Mouse (Mus musculus): ENCODE data around the gene Ldhal6b. TPM values are rescaled to one million over a fixed set of nuclear protein-coding genes. Genes with fewer than 3 reads are reported as not detected.
A peak's percentile ranks its signal among the peaks of the same experiment; 100 is the strongest.

Ldhal6b gene
- polyA plus RNA-seq, 1 experiment from 2014 or later = not detected

DNA sequence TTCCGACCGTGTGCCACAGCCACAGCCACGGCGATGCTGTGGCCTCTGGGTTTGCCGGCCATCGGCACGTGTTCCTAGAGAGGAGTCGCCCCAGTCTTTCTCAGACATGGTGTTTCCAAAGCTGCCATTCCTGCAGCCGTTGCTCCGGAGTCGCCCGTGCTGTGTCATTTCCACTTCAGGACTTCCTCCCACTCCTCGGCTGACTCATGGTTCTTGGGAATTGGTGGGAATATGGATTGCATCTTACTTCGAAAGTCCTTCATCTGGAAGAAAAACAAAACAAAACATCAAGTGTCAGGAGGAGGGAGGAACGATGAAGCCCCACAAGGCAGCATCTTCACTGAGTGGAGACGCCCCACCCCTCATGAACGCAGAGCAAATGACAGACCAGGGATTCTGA is 7.4 kb downstream of the Ldhal6b start:
- Histone ChIP-seq H3K4me1 (replicated peaks) (peaks cover 22% of the 10 kb centered on the region), H3K36me3 (replicated peaks) (peaks cover 6% of the 10 kb centered on the region; the same call in 1 of the 2 replicates), H3K4me2 (no peak overlapping the region), H3K27ac (replicated peaks) (no peak overlapping the region), H3K9me3 (replicated peaks) (no peaks in the 10 kb centered on the region), H3K4me3 (replicated peaks) (no peak overlapping the region), H3K9ac (no peak overlapping the region), H3K27me3 (no peaks in the 10 kb centered on the region)
- 80% methylated on average over 17 of the region's 17 CpGs for WGBS (ENCODE audit: insufficient replicate concordance)
- ATAC-seq (ENCODE audit: insufficient read depth) = no peak

DNA sequence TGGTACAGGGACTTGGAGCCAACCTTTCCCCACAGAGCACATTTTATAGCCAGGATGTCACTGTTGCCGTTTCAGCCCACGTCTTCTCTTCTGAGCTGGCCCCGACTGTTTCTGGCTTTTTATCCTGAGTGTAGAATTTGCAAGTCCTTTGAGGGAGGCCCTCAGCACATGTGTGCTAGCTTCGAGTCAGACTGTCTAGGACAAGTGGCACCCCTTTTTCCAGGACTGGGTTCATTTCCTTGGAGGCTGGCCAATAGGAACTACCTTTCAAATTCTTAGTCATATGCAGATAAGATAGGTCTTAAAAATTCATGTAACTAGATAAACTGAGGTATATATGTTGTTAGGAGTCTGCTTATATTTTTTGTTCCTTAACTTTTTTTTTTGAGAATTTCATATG is 8.2 kb downstream of the Ldhal6b start:
- Histone ChIP-seq H3K27me3 (0 out of 2 replicates have a peak, but pooled peaks cover 1% of the 10 kb centered on the region), H3K9ac (no peak overlapping the region), H3K36me3 (replicated peaks) (peaks cover 6% of the 10 kb centered on the region; the same call in 1 of the 2 replicates), H3K27ac (replicated peaks) (no peak overlapping the region), H3K4me1 (replicated peaks) (peaks cover 23% of the 10 kb centered on the region), H3K9me3 (replicated peaks) (no peaks in the 10 kb centered on the region), H3K4me2 (no peak overlapping the region), H3K4me3 (replicated peaks) (no peak overlapping the region)
- 62% methylated on average over 4 of the region's 4 CpGs for WGBS (ENCODE audit: insufficient replicate concordance)
- no peak for ATAC-seq (ENCODE audit: insufficient read depth)

DNA sequence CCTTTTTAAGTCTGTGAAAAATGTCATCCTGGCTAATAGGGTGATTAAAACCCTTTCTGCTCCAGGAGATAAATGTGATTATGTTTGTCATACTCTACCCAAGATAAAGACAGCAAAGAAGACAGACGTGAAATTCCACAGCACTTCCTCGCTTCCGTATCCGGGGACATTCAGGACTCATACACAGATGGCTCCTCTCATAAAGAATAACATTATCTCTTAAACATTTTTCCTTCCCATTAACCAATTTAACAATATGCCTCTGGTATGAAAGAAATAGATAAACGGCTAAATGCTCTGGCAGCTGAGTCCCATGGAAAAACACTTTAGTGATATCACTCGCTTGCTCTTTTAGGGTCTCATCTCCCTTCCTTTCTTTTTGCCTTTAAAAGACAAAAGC is 11.5 kb downstream of the Ldhal6b start:
- H3K9me3 ChIP-seq (replicated peaks) = no peaks in the 10 kb centered on the region
- H3K27me3 ChIP-seq = peaks cover 17% of the 10 kb centered on the region; the same call in 1 of the 2 replicates
- ATAC-seq (ENCODE audit: insufficient read depth) = no peak
- WGBS (ENCODE audit: insufficient replicate concordance) = 22% methylated on average over 6 of the region's 6 CpGs
- no peak overlapping the region for H3K4me3 ChIP-seq (replicated peaks)
- H3K9ac ChIP-seq = no peak overlapping the region
- H3K36me3 ChIP-seq (replicated peaks) = peaks cover 6% of the 10 kb centered on the region; the same call in 1 of the 2 replicates
- H3K4me1 ChIP-seq (replicated peaks) = peaks cover 22% of the 10 kb centered on the region
- peak overlapping the region; percentile 38; the same call in 1 of the 2 replicates for H3K4me2 ChIP-seq
- H3K27ac ChIP-seq (replicated peaks) = no peak overlapping the region

- Histone ChIP-seq H3K36me3 (replicated peaks) (peaks cover 6% of the 10 kb centered on the region; the same call in 1 of the 2 replicates), H3K9ac (no peak overlapping the region), H3K9me3 (replicated peaks) (no peaks in the 10 kb centered on the region), H3K27me3 (peaks cover 17% of the 10 kb centered on the region; the same call in 1 of the 2 replicates), H3K27ac (replicated peaks) (no peak overlapping the region), H3K4me3 (replicated peaks) (no peak overlapping the region), H3K4me1 (replicated peaks) (peaks cover 26% of the 10 kb centered on the region), H3K4me2 (peak overlapping the region; percentile 38; the same call in 1 of the 2 replicates)
- ATAC-seq (ENCODE audit: insufficient read depth) = no peak
- 10% methylated on average over 10 of the region's 10 CpGs for WGBS (ENCODE audit: insufficient replicate concordance)
Measured at GRCm38 (mm10) chr17:5406566-5406965, 12.0 kb downstream of the Ldhal6b start.

DNA sequence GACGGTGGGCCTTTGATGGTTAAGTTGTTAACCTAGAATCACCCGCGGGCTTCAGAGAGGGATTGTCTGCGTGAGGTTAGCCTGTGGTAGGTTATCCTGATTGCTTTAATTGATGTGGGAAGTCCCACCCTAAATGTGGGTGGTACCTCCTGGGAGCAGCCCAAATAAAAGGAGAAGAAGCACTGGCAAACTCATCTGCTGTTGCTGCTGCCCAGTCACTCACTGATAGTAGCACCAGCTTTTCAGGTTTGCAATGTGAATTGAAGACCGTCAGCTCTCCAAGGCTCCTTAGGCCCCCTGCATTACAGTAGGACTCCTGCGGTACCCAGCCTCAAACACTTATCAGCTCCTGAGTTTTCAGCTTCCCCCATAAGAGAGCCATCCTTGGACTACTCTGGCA is 14.7 kb downstream of the Ldhal6b start:
- Histone ChIP-seq H3K27ac (replicated peaks) (no peak overlapping the region), H3K4me1 (replicated peaks) (peaks cover 26% of the 10 kb centered on the region), H3K36me3 (replicated peaks) (no peaks in the 10 kb centered on the region), H3K4me2 (no peak overlapping the region), H3K9me3 (replicated peaks) (no peaks in the 10 kb centered on the region), H3K27me3 (peaks cover 17% of the 10 kb centered on the region; the same call in 1 of the 2 replicates), H3K4me3 (replicated peaks) (no peak overlapping the region), H3K9ac (no peak overlapping the region)
- no peak for ATAC-seq (ENCODE audit: insufficient read depth)
- WGBS (ENCODE audit: insufficient replicate concordance) = 48% methylated on average over 6 of the region's 6 CpGs

- peak; percentile 72 for ATAC-seq (ENCODE audit: insufficient read depth)
- no peaks in the 10 kb centered on the region for H3K9me3 ChIP-seq (replicated peaks)
- H3K4me3 ChIP-seq (replicated peaks) = no peak overlapping the region
- no peak overlapping the region for H3K27ac ChIP-seq (replicated peaks)
- peaks cover 17% of the 10 kb centered on the region; the same call in 1 of the 2 replicates for H3K27me3 ChIP-seq
- 25% methylated on average over 8 of the region's 8 CpGs for WGBS (ENCODE audit: insufficient replicate concordance)
- no peaks in the 10 kb centered on the region for H3K36me3 ChIP-seq (replicated peaks)
- H3K9ac ChIP-seq = no peak overlapping the region
- peak overlapping the region; percentile 44 for H3K4me2 ChIP-seq
- peaks cover 27% of the 10 kb centered on the region for H3K4me1 ChIP-seq (replicated peaks)
Measured at GRCm38 (mm10) chr17:5402624-5403023, 15.9 kb downstream of the Ldhal6b start.

DNA sequence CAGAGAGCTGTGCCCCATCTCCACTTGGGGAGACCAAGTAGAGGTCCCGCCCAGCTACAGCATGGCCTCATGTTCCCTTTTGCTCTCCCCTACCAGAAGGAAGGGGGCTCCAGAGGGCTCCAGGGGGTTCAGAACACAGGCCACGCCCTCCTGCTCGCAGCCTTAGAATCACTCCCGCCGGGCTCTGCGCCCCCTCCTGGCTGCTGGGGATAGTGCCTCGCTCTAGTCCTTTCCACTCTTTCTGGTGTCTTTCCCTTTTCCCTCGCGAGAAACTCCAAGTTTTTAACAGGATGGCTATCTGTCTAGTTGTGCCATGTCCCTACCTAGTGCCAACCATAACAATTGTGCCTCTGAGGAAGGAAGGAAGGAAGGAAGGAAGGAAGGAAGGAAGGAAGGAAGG is 16.5 kb downstream of the Ldhal6b start:
- 5% methylated on average over 9 of the region's 9 CpGs for WGBS (ENCODE audit: insufficient replicate concordance)
- Histone ChIP-seq H3K9me3 (replicated peaks) (no peaks in the 10 kb centered on the region), H3K27me3 (peaks cover 17% of the 10 kb centered on the region; the same call in 1 of the 2 replicates), H3K36me3 (replicated peaks) (no peaks in the 10 kb centered on the region), H3K4me2 (peak overlapping the region; percentile 44), H3K27ac (replicated peaks) (no peak overlapping the region), H3K4me1 (replicated peaks) (peaks cover 29% of the 10 kb centered on the region), H3K4me3 (replicated peaks) (no peak overlapping the region), H3K9ac (no peak overlapping the region)
- ATAC-seq (ENCODE audit: insufficient read depth) = no peak

- 68% methylated on average over 10 of the region's 10 CpGs for WGBS (ENCODE audit: insufficient replicate concordance)
Measured at GRCm38 (mm10) chr17:5401288-5401687, 17.3 kb downstream of the Ldhal6b start.

GRCm38 (mm10) chr17:5400435-5401090 is 18.0 kb downstream of the Ldhal6b start:
- H3K9ac ChIP-seq = no peak overlapping the region
- no peak for ATAC-seq (ENCODE audit: insufficient read depth)
- peaks cover 22% of the 10 kb centered on the region for H3K4me1 ChIP-seq (replicated peaks)
- no peaks in the 10 kb centered on the region for H3K9me3 ChIP-seq (replicated peaks)
- WGBS (ENCODE audit: insufficient replicate concordance) = 57% methylated on average over 14 of the region's 14 CpGs
- H3K36me3 ChIP-seq (replicated peaks) = no peaks in the 10 kb centered on the region
- H3K27ac ChIP-seq (replicated peaks) = no peak overlapping the region
- no peak overlapping the region for H3K4me2 ChIP-seq
- H3K27me3 ChIP-seq = peaks cover 19% of the 10 kb centered on the region; the same call in 1 of the 2 replicates
- H3K4me3 ChIP-seq (replicated peaks) = no peak overlapping the region

More at GRCm38 (mm10) chr17:5401288-5401687, 17.3 kb downstream of the Ldhal6b start:
- Histone ChIP-seq H3K4me3 (replicated peaks) (no peak overlapping the region), H3K27me3 (peaks cover 19% of the 10 kb centered on the region; the same call in 1 of the 2 replicates), H3K4me2 (no peak overlapping the region), H3K27ac (replicated peaks) (no peak overlapping the region), H3K36me3 (replicated peaks) (no peaks in the 10 kb centered on the region), H3K9ac (no peak overlapping the region), H3K9me3 (replicated peaks) (no peaks in the 10 kb centered on the region), H3K4me1 (replicated peaks) (peaks cover 22% of the 10 kb centered on the region)
- ATAC-seq (ENCODE audit: insufficient read depth) = no peak

- Histone ChIP-seq H3K4me1 (replicated peaks) (peaks cover 10% of the 10 kb centered on the region), H3K9me3 (replicated peaks) (no peaks in the 10 kb centered on the region), H3K36me3 (replicated peaks) (no peaks in the 10 kb centered on the region), H3K27me3 (0 out of 2 replicates have a peak, but pooled peaks cover 2% of the 10 kb centered on the region), H3K4me3 (replicated peaks) (no peak overlapping the region), H3K9ac (no peak overlapping the region), H3K4me2 (peak overlapping the region; percentile 25; the same call in 1 of the 2 replicates), H3K27ac (replicated peaks) (no peak overlapping the region)
- 25% methylated on average over 33 of the region's 33 CpGs for WGBS (ENCODE audit: insufficient replicate concordance)
- ATAC-seq (ENCODE audit: insufficient read depth) = no peak
Measured at GRCm38 (mm10) chr17:5397148-5398007, 21.2 kb downstream of the Ldhal6b start.

DNA sequence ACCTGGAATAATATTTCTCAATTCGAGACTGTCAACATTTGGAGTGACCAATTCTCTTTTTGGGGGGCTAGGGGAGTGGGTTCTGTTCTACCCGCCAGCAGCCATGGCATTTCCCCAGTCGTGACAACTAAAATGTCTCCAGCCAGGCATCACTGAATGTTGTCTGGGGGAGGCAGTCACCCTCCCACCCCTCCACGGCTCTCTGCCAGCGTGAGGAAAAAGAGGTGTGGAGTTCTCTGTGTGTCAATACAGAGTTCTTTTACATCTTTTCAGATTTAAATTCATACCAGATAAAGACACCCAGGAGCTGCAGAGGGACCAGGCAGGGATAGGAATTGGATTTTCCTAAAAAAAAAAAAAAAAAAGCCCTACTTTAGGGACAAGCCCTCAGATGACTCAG is 22.4 kb downstream of the Ldhal6b start:
- H3K36me3 ChIP-seq (replicated peaks) = no peaks in the 10 kb centered on the region
- H3K4me1 ChIP-seq (replicated peaks) = 0 out of 2 replicates have a peak, but pooled peaks cover 3% of the 10 kb centered on the region
- H3K27me3 ChIP-seq = 0 out of 2 replicates have a peak, but pooled peaks cover 2% of the 10 kb centered on the region
- H3K4me2 ChIP-seq = no peak overlapping the region
- H3K9ac ChIP-seq = no peak overlapping the region
- no peak overlapping the region for H3K4me3 ChIP-seq (replicated peaks)
- no peaks in the 10 kb centered on the region for H3K9me3 ChIP-seq (replicated peaks)
- no peak for ATAC-seq (ENCODE audit: insufficient read depth)
- WGBS (ENCODE audit: insufficient replicate concordance) = 59% methylated on average over 5 of the region's 5 CpGs
- H3K27ac ChIP-seq (replicated peaks) = no peak overlapping the region

Data from liver, embryonic 15.5 days (tissue).